Mouse (Mus musculus) cerebellum, adult 2 months (tissue): ENCODE measurements around the gene Pik3r1.

Source experiments
- CTCF ChIP-seq: fragments of 200-500 bp; IDR thresholded peaks from 2 replicates; pipeline ENCODE4 v1.5.1; 2011; ENCODE audit warnings: low read depth, mild to moderate bottlenecking, control low read depth, low read length, moderate library complexity, borderline replicate concordance; ENCODE audit not compliant: insufficient read depth
- POLR2A ChIP-seq: fragments of 200-500 bp; IDR thresholded peaks from 2 replicates; pipeline ENCODE4 v1.6.1; 2011; ENCODE audit warnings: low read length, control low read depth, borderline replicate concordance; ENCODE audit not compliant: insufficient read depth

- TF ChIP-seq CTCF (no peak), POLR2A (no peak)
Measured at GRCm38 (mm10) chr13:101743247-101743646, 24.8 kb downstream of the Pik3r1 start.
